Mouse (Mus musculus) hindbrain, embryonic 10.5 days (tissue): ENCODE data around the gene Plgrkt. TPM values are rescaled to one million over a fixed set of nuclear protein-coding genes. Genes with fewer than 3 reads are reported as not detected.

Source experiments
- polyA plus RNA-seq: library from polyadenylated mRNA; unstranded; fragments of >200 nt; fragmentation: Nextera tagmentation; extraction: Ambion mirVana; gene quantifications from 2 replicates; pipeline ENCODE4 v1.2.1, GENCODE M21; 2016

Plgrkt gene
- polyA plus RNA-seq, 1 experiment from 2014 or later, result 57.3 TPM

Other genes starting within 250 kb of the Plgrkt start
- gene Jak2, start 115.6 kb downstream of the Plgrkt start, polyA plus RNA-seq, result 6.9 and 7.0 TPM in 2 replicates
- 9.7 and 10.8 TPM in 2 replicates for gene Insl6, start 42.0 kb downstream of the Plgrkt start, polyA plus RNA-seq
- 1.4 and 2.2 TPM in 2 replicates for gene Rln1, start 32.7 kb downstream of the Plgrkt start, polyA plus RNA-seq
- 0.26 and 0.38 TPM in 2 replicates for gene Cd274, start 65 bp upstream of the Plgrkt start, polyA plus RNA-seq
- not detected in 2 replicates for gene Pdcd1lg2, start 43.5 kb upstream of the Plgrkt start, polyA plus RNA-seq
- gene Ric1, start 154.9 kb upstream of the Plgrkt start, polyA plus RNA-seq, result 10.2 and 11.5 TPM in 2 replicates